Mouse (Mus musculus): ENCODE data around the gene Krtap5-3. TPM values are rescaled to one million over a fixed set of nuclear protein-coding genes. Genes with fewer than 3 reads are reported as not detected.
"Not testable (repeated sequence)": the region's sequence is repeated elsewhere in the genome, so short reads cannot be mapped to it uniquely, and the experiment has no call there.

Gene Krtap5-3
- total RNA-seq (2021), result not detected

- intact Hi-C loops (cut with DNase I), result no loop called here
- DNase-seq, result no peak
Observed at GRCm38 (mm10) chr7:142201064-142201463, at the start of gene Krtap5-3. Gene Krtap5-3 (plus strand): TSS chr7:142201364.

- DNase-seq, result no peak
- intact Hi-C loops (cut with DNase I), result no loop called here
Observed at GRCm38 (mm10) chr7:142152191-142152590, 49.0 kb upstream of the Krtap5-3 start.

DNA sequence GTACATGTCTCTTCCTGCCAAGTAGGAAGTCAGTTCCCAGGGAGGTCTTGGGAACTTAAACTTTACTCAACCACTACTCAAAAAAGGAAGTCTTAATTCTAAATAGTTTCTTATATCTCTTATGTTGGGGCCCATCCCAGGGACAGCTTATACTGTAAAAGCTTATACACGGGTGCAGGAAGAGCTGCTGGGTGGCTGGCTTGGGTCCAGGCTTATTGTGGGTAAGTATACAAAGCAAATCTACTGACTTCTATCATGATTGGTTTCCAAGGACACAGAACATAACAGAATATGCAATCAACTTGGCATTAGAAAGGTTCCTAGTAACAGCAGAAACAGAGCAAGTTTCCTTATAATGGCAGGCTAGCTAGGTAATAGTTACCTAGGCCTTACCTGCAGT, 45.9 kb upstream of the Krtap5-3 start:
- intact Hi-C loops (cut with DNase I), result no loop called here
- DNase-seq, result no peak

DNA sequence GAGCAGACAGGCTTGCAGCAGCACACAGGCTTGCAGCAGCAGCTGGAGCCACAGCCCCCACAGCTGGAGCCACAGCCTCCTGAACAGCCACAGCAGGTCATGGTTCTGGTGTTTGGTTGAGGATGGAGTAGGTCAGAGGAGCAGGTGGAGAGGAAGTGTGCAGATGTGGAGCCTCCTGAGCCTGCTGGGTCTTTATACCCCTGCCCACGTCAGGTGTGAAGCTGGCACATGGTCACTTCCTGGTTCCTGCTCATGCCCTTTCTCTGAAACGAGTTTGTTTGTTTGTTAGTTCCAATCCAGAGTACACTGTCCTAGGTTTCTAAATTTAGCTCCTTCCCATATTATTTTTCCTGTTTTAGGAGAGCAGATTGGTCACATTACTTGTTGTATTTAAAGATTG, 44.2 kb upstream of the Krtap5-3 start, which contains the start of gene Gm29735:
Gene Gm29735, minus strand, starts transcription at position 101 of the 400 bp plus-strand sequence.
- intact Hi-C loops (cut with DNase I); DNase-seq: not testable (repeated sequence)

GRCm38 (mm10) chr7:142159366-142159765, 41.8 kb upstream of the Krtap5-3 start:
- no peak for DNase-seq

DNA sequence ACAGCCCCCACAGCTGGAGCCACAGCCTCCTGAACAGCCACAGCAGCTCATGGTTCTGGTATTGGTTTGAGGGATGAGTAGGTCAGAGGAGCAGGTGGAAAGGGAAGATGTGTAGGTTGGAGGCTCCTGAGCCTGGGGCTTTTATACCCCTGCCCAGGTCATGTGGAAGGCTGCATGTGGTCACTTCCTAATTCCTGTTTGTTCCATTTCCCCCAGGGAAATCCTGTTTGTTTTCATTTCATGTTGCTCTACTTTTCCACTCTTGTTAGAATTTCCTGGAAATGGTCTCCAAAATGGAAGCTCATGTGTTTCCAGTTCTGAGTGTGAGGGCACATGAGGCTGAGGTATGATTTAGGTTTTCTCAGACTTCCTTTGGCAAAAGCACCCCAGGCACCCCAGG, 35.5 kb upstream of the Krtap5-3 start, which contains the start of gene Gm4553:
Gene Gm4553, minus strand, starts transcription at position 101 of the 400 bp plus-strand sequence.
- DNase-seq; intact Hi-C loops (cut with DNase I): not testable (repeated sequence)

More at GRCm38 (mm10) chr7:142159366-142159765, 41.8 kb upstream of the Krtap5-3 start:
- intact Hi-C loops (cut with DNase I), result no loop called here

DNA sequence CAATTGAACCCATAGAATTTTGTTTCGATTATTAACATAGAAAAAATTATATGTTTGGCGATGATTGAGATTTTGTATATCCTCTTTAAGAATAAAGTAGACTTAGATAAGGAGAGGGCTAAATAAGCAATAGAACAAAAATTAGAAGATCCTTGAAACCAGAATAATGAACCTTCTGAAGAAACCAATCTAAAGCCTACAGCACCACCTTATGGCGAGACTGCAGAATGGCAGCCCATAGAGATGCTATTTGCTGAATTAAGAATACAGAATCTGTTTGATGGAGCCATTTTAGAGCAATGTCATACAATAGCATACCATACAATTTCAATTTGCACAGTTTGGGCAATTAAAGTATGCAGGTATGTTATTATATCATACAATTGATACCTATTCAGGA, 31.3 kb upstream of the Krtap5-3 start:
- peak in 1 of 2 experiments; percentile 19 for DNase-seq
- intact Hi-C loops (cut with DNase I), result no loop called here

GRCm38 (mm10) chr7:142175905-142176304, 25.3 kb upstream of the Krtap5-3 start, which contains the start of gene Krtap5-2:
Gene Krtap5-2 (minus strand): TSS chr7:142176005.
- DNase-seq; intact Hi-C loops (cut with DNase I): not testable (repeated sequence)

GRCm38 (mm10) chr7:142178685-142179084, 22.5 kb upstream of the Krtap5-3 start:
- DNase-seq, result no peak
- intact Hi-C loops (cut with DNase I), result no loop called here

GRCm38 (mm10) chr7:142181021-142181420, 20.1 kb upstream of the Krtap5-3 start:
- DNase-seq, result no peak
- intact Hi-C loops (cut with DNase I), result no loop called here

DNA sequence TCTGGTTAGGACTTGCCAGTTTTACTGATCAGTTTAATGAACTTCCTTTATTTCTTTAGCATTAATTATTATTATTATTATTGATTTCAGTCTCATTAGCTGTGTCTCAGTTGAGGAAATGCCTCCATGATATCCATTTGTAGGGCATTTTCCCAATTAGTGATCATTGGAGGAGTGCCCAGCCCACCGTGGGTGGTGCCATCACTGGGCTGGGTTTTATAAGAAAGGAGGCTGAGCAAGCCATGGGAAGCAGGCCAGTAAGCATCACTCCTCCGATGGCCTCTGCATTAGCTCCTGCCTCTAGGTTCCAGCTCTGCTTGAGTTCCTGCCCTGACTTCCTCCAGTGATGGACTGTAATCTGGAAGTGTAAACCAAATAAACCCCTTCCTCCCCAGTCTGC, 13.0 kb upstream of the Krtap5-3 start:
- intact Hi-C loops (cut with DNase I), result no loop called here
- no peak for DNase-seq

GRCm38 (mm10) chr7:142190289-142190688, 10.9 kb upstream of the Krtap5-3 start, which contains the start of gene Gm10153:
Gene Gm10153 (minus strand): TSS chr7:142190389.
- intact Hi-C loops (cut with DNase I), result no loop called here
- DNase-seq, result no peak

- intact Hi-C loops (cut with DNase I), result no loop called here
- no peak for DNase-seq
Observed at GRCm38 (mm10) chr7:142198748-142199147, 2.4 kb upstream of the Krtap5-3 start.

DNA sequence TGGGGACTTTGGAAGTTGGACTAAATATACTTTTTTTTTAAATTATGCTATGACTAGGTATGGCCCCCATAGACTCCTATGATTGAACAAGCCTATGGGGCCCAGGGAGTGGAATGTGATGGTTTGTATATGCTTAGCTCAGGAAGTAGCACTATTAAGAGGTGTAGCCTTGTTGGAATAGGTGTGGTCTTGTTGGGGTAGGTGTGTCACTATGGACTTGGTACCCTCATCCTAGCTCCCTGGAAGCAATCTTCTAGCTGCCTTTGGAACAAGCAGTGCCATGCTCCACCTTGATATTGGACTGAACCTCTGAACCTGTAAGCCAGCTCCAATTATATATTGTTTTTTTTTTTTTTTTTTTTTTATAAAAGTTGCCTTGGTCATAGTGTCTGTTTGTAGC, 4.3 kb downstream of the Krtap5-3 start:
- no peak for DNase-seq
- intact Hi-C loops (cut with DNase I), result no loop called here

DNA sequence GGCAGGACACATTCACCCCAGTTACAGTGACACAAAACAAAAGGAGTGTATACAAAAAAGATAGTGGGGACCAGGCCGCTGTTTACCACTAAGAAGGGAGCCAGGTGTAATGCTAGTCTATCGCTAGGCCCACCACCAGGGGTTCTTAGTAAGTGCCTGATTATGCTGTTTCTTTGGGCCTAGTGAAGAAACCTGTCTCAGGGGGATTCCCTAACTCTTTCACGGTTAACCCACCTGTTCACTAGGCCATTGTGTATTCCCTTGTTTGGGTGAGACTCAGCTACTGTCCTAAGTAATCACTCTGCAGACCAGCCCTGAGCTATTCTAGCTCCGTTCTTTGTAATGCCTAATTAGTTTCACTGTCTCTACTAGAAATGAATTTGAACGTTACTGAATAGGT, 5.7 kb downstream of the Krtap5-3 start:
- DNase-seq; intact Hi-C loops (cut with DNase I): not testable (repeated sequence)

GRCm38 (mm10) chr7:142211559-142211958, 10.4 kb downstream of the Krtap5-3 start, which contains the start of gene Gm7579:
Gene Gm7579 (plus strand): TSS chr7:142211859.
- intact Hi-C loops (cut with DNase I), result no loop called here
- no peak for DNase-seq

- DNase-seq; intact Hi-C loops (cut with DNase I): not testable (repeated sequence)
Observed at GRCm38 (mm10) chr7:142212136-142212535, 11.0 kb downstream of the Krtap5-3 start.

DNA sequence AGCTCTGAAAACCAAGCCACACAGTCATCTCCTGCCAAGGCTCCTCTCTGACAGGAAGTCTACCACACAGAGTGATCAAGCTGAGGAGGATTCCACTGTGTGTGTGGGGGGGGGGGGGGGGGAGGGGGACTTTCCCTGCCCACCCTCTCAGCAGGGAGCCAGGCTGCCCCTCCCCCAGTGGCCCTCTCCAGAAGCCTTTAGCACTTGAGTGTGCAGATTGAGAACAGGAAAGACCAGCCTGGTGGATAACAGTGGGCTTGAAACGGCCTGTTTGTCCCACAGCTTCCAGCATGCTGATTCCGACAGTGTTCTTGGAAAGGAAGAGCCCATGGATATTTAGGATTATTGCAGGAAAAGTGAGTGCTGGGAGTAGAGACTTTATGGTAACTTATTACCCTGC, 23.4 kb downstream of the Krtap5-3 start:
- DNase-seq, result no peak
- intact Hi-C loops (cut with DNase I), result no loop called here

GRCm38 (mm10) chr7:142229871-142230270, 28.7 kb downstream of the Krtap5-3 start, which contains the start of gene Krtap5-5:
Gene Krtap5-5 (minus strand): TSS chr7:142229971.
- intact Hi-C loops (cut with DNase I); DNase-seq: not testable (repeated sequence)

GRCm38 (mm10) chr7:142231540-142231939, 30.4 kb downstream of the Krtap5-3 start:
- DNase-seq, result no peak
- intact Hi-C loops (cut with DNase I), result no loop called here

GRCm38 (mm10) chr7:142240978-142241377, 39.8 kb downstream of the Krtap5-3 start, which contains the start of gene Gm40460:
Gene Gm40460 (minus strand): TSS chr7:142241078.
- intact Hi-C loops (cut with DNase I), result no loop called here

GRCm38 (mm10) chr7:142249824-142250223, 48.7 kb downstream of the Krtap5-3 start:
- intact Hi-C loops (cut with DNase I), result loop anchor here (1.0 kb wide), 1 partner anchor 104 kb away; no protein-coding TSS in a partner anchor
- DNase-seq, result peak; percentile 41 to 63

More at GRCm38 (mm10) chr7:142240978-142241377, 39.8 kb downstream of the Krtap5-3 start, which contains the start of gene Gm40460:
- DNase-seq, result no peak

All from heart, postnatal 10 days (tissue).